Mouse (Mus musculus) small intestine, adult 2 months (tissue): ENCODE measurements around the gene Gmppa.

Source experiments
- CTCF ChIP-seq: fragments of 200-500 bp; IDR thresholded peaks from 2 replicates; pipeline ENCODE4 v1.5.1; 2012; ENCODE audit warnings: low read depth, mild to moderate bottlenecking, control low read depth, inconsistent platforms, low read length, moderate library complexity, mixed read lengths; ENCODE audit not compliant: insufficient replicate concordance, insufficient read length; ENCODE audit errors: extremely low read depth
- POLR2A ChIP-seq: fragments of 200-500 bp; IDR thresholded peaks from 2 replicates; pipeline ENCODE4 v1.6.1; 2012; ENCODE audit warnings: low read depth, mild to moderate bottlenecking, control low read depth, inconsistent platforms, low read length, moderate library complexity

- TF ChIP-seq CTCF (no peak), POLR2A (no peak)
These were observed 13.2 kb downstream of the Gmppa start for GRCm38 (mm10) chr1:75448937-75449336.
